Mouse (Mus musculus) spleen, postnatal 14 days (tissue): ENCODE results near the gene Rpl9-ps6.
A peak's percentile ranks its signal among the peaks of the same experiment; 100 is the strongest.
"Not testable (repeated sequence)": the region's sequence is repeated elsewhere in the genome, so short reads cannot be mapped to it uniquely, and the experiment has no call there.

ENCODE experiments used
- DNase-seq, 2 experiments: peaks; one replicate each; pipeline ENCODE4 v3.0.0; 2021 to 2022; ENCODE audit warnings: low spot score in 2 of 2

Gene Rpl9-ps6

GRCm38 (mm10) chr19:32481511-32481910, 15.1 kb upstream of the Rpl9-ps6 start:
- no peak for DNase-seq

- no peak for DNase-seq
Measured at GRCm38 (mm10) chr19:32480791-32481442, 14.5 kb upstream of the Rpl9-ps6 start.

- DNase-seq: no peak
Measured at GRCm38 (mm10) chr19:32480255-32480654, 13.9 kb upstream of the Rpl9-ps6 start.

GRCm38 (mm10) chr19:32476712-32477052, 10.3 kb upstream of the Rpl9-ps6 start:
- no peak for DNase-seq

GRCm38 (mm10) chr19:32476016-32476711, 9.8 kb upstream of the Rpl9-ps6 start:
- DNase-seq: no peak

DNA sequence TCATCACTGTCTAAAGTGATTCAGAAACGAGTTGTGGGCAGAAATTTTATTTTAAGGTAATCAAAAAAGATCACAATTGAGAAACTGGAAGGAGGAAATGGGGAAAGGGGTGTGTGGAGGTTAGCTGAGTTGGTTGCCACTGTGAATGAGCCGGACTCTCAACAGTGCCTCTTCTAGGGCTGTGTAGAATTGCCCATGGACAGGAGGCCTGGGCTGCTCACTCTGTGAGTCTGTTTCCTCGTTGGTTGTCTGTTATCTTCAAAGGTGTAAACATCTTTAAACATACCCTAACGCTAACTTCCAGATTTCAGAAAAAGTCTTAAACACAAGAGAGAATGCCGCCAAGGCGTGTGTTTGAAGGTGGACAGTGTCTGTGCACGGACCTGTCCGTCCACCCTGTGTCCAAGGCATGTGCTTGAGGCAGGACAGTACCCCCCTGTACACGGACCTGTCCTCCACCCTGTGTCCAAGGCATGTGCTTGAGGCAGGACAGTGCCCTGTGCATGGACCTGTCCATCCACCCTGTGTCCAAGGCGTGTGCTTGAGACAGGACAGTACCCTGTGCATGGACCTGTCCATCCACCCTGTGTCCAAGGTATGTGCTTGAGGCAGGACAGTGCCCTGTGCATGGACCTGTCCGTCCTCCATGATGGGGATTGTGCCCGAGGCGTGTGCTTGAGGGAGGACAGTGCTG, 4.3 kb upstream of the Rpl9-ps6 start:
- DNase-seq: no peak

DNA sequence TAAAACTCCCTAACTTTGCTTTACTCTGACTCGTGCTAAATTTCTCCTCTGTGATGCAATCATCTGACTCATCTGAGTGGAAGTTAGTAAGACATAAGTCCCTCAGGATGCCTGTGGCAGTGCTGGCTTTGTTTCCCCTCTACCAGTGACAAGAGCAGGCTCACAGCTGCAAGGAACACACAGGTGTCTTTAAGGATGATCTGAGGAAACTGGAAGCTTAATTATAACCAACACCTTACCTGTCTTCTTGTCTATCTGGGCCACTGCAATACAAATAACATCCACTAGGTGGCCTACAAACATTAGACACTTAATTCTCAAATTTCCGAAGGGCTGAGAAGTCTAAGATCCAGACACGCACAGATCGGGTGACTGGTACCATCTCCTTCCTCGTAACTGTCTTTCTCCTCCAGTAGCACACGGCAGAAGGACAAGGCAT, 3.7 kb upstream of the Rpl9-ps6 start:
- DNase-seq: peak in 1 of 2 experiments; percentile 40

- DNase-seq: no peak
Measured at GRCm38 (mm10) chr19:32467325-32467724, 947 bp upstream of the Rpl9-ps6 start.

GRCm38 (mm10) chr19:32465228-32465627, 1.1 kb downstream of the Rpl9-ps6 start:
- no peak for DNase-seq

- DNase-seq: no peak
Measured at GRCm38 (mm10) chr19:32463037-32463436, 3.3 kb downstream of the Rpl9-ps6 start.

DNA sequence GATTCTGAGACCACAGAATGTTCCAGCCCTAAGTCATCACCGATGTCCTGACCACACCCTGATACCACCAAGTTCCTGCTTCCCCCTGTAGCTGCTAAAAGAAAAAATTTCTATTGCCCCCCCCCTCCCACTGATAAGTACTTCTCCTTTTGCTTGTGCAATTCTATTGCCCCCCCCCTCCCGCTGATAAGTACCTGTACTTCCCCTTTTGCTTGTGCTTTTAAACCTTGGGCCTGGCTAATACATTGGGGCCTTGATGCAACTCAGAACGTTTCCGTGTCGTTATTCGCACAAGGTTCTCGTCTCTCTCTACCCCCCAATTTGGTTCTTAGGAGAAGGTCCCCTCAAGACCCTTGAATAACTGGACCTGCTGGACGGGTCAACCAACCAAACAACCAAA, 8.7 kb downstream of the Rpl9-ps6 start:
- not testable (repeated sequence) for DNase-seq

DNA sequence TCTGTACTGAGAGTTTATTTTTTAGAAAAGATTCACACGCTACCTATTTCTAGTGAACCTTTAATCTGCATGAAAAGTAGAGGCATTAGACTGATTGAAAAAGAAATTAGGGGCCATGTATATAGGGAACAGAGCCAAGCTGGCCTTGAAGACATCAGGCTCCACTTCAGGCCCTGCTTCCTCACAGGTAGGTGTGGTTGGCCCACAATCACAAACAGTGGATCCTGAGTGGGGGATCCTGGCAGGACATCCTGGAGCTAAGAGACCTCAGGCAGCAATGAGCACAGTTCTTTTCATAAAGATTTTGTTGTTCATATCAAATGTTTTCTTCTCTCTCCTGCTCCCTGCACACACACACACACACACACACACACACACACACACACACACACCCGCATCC, 9.6 kb downstream of the Rpl9-ps6 start:
- DNase-seq: no peak

DNA sequence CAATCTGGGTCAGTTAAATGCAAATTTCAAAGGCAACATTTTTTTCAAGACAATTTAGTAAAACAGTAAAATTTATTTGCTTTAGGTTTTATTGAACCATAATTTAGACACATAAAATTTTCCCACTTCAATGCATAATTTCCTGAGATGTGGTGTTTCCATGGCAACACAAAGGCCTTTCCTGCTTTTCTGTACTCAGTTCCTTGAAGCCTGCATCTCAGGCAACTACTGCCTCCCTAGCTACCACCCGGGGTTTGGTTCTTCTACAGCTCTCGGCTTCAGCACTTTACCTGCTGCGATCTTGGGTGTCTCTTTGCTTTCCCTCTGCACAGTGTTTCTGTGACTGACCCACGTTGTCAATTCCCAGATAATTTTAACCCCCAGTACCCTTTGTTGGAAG, 14.1 kb downstream of the Rpl9-ps6 start:
- no peak for DNase-seq

GRCm38 (mm10) chr19:32448931-32449330, 17.4 kb downstream of the Rpl9-ps6 start:
- DNase-seq: no peak

DNA sequence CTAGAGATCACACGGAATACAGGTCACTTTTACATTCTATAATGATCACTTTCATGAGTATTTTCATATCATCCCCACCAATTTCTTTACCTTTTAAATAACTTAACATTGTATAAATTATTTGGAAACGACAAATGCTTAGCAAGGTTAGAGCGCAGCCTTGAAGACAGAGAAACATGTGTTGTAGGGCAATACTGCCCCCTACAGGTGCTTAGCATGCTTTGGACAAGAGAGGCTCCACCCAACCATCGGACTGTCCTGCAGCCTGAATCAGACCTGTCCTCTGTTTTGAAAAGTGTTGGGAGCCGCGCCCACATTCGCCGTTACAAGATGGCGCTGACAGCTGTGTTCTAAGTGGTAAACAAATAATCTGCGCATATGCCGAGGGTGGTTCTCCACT, 24.8 kb downstream of the Rpl9-ps6 start:
- DNase-seq: peak in 1 of 2 experiments; percentile 30

GRCm38 (mm10) chr19:32439356-32439755, 27.0 kb downstream of the Rpl9-ps6 start:
- DNase-seq: no peak

DNA sequence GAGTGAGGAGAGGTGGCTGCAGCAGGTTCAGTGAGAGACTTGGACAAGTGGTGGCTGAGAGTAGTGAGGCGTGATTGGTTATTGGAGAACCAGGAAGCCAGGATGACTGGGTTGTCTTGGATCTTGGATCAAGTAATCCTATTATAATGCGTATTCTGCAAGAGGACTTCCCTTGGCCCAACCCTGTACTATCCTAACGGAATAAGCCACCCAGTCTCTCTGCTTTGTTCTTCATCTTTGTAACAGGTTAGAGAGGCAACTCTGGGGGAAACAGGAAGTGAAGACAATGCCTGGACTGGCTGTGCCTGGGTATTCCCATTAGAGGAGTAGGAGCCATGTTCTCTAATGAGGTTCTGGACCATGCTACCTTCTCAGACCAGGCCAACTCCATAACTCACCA, 40.5 kb downstream of the Rpl9-ps6 start:
- no peak for DNase-seq

- DNase-seq: no peak
Measured at GRCm38 (mm10) chr19:32424706-32425105, 41.7 kb downstream of the Rpl9-ps6 start.

GRCm38 (mm10) chr19:32419069-32419468, 47.3 kb downstream of the Rpl9-ps6 start:
- DNase-seq: no peak

DNA sequence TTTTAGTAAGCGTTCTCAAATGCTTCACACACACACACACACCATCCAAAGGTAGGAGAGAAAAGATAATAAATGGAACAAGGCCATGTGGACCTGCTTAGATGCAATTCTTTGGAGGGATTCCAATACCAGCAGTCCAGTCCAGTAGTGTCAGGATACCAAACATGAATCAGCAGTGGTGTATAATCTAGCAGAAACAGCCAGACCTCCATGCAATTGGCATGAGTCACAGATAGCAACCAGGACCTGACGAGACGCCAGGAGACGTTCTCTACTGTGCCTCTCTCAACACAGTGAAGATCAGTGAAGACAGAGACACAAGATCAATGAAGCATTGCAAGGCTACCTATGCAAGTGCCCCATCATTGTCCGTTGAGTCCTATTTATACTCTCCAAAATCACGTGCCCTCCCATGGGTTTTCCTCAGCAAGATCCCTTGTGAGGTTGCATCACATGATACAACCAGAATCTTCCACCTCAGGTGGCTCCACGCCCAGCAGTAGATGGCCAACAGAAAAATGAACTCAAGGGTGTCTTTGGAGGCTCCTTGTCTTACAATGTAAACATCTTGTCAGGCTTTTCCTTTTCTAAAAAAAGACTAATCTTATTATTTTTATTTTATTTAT, 49.6 kb downstream of the Rpl9-ps6 start:
- DNase-seq: no peak
